Mouse (Mus musculus) spleen, adult 2 months (tissue): ENCODE measurements around the gene Lgals4. TPM values are rescaled to one million over a fixed set of nuclear protein-coding genes. Genes with fewer than 3 reads are reported as not detected.

Source experiments
- DNase-seq, 2 experiments: peaks; one replicate each; pipeline versions ENCODE4 v3.0.0 to v3.0.0-alpha.2; 2012 to 2021; ENCODE audit warnings: low spot score in 2 of 2, low read depth in 1 of 2
- H3K27ac ChIP-seq: fragments of 200-500 bp; 2 replicates; pipeline ENCODE4 v1.5.1; 2012; ENCODE audit warnings: low read length, inconsistent platforms; ENCODE audit not compliant: insufficient read depth
- H3K27me3 ChIP-seq: fragments of 200-500 bp; 2 replicates; pipeline ENCODE4 v1.6.1; 2012; ENCODE audit warnings: mild to moderate bottlenecking, moderate library complexity, low read length, inconsistent platforms; ENCODE audit not compliant: control insufficient read depth, insufficient read depth
- H3K36me3 ChIP-seq: fragments of 200-500 bp; 2 replicates; pipeline ENCODE4 v1.6.1; 2012; ENCODE audit warnings: mild to moderate bottlenecking, low read length, inconsistent platforms; ENCODE audit not compliant: control insufficient read depth, insufficient read depth
- H3K4me1 ChIP-seq: fragments of 200-500 bp; 2 replicates; pipeline ENCODE4 v1.6.1; 2011; ENCODE audit warnings: inconsistent platforms; ENCODE audit not compliant: control insufficient read depth, insufficient read depth, insufficient read length
- H3K4me3 ChIP-seq: fragments of 200-500 bp; 2 replicates; pipeline ENCODE4 v1.5.1; 2011; ENCODE audit warnings: mild to moderate bottlenecking, inconsistent platforms; ENCODE audit not compliant: insufficient read depth, insufficient read length; ENCODE audit errors: extremely low read depth
- CTCF ChIP-seq: fragments of 200-500 bp; IDR thresholded peaks from 2 replicates; pipeline ENCODE4 v1.5.1; 2011; ENCODE audit warnings: mild to moderate bottlenecking, inconsistent platforms; ENCODE audit not compliant: insufficient read depth, insufficient read length, insufficient replicate concordance; ENCODE audit errors: extremely low read depth
- POLR2A ChIP-seq: fragments of 200-500 bp; IDR thresholded peaks from 2 replicates; pipeline ENCODE4 v1.6.1; 2011; ENCODE audit warnings: low read depth, low read length, inconsistent platforms
- WGBS: fragments of 180-500 bp; shearing (Covaris S2); methylation state at CpG from one replicate; pipeline ENCODE4 v1.1.7; 2018; 5-methylcytosine and 5-hydroxymethylcytosine counted together
- polyA plus RNA-seq: library from polyadenylated mRNA; depleted of rRNA; stranded (reverse); fragments of >200 nt; gene quantifications from 2 replicates; pipeline ENCODE4 v1.2.3, GENCODE M21; 2012

Gene Lgals4
- polyA plus RNA-seq, 1 experiment, result 13.3 TPM

- H3K27me3 ChIP-seq, result no peaks in the 10 kb centered on the region
- WGBS, result 83% methylated on average over 10 of the region's 10 CpGs
- peaks cover 81% of the 10 kb centered on the region for H3K36me3 ChIP-seq
- no peak for DNase-seq
- no peak overlapping the region for H3K4me3 ChIP-seq
- H3K4me1 ChIP-seq, result peaks cover 35% of the 10 kb centered on the region; the same call in 1 of the 2 replicates
- TF ChIP-seq CTCF, result no peak
- TF ChIP-seq POLR2A, result no peak
- peak overlapping the region; percentile 8; the same call in 1 of the 2 replicates for H3K27ac ChIP-seq
Measured at GRCm38 (mm10) chr7:28816920-28817319, 16.7 kb upstream of the Lgals4 start.

GRCm38 (mm10) chr7:28817524-28817923, 16.1 kb upstream of the Lgals4 start:
- no peak for TF ChIP-seq POLR2A
- no peak for TF ChIP-seq CTCF
- Histone ChIP-seq H3K4me3 (no peak overlapping the region), H3K36me3 (peaks cover 82% of the 10 kb centered on the region), H3K4me1 (peaks cover 30% of the 10 kb centered on the region; the same call in 1 of the 2 replicates), H3K27me3 (no peaks in the 10 kb centered on the region), H3K27ac (no peak overlapping the region)
- WGBS, result 79% methylated on average over 6 of the region's 6 CpGs
- no peak for DNase-seq

GRCm38 (mm10) chr7:28817957-28818356, 15.7 kb upstream of the Lgals4 start:
- Histone ChIP-seq H3K27ac (no peak overlapping the region), H3K27me3 (no peaks in the 10 kb centered on the region), H3K4me3 (no peak overlapping the region), H3K36me3 (peaks cover 83% of the 10 kb centered on the region), H3K4me1 (peaks cover 28% of the 10 kb centered on the region; the same call in 1 of the 2 replicates)
- no peak for DNase-seq
- WGBS, result 94% methylated on average over 4 of the region's 4 CpGs
- no peak for TF ChIP-seq POLR2A
- TF ChIP-seq CTCF, result no peak

- Histone ChIP-seq H3K4me3 (no peak overlapping the region), H3K27ac (no peak overlapping the region), H3K36me3 (peaks cover 78% of the 10 kb centered on the region), H3K27me3 (no peaks in the 10 kb centered on the region), H3K4me1 (peaks cover 28% of the 10 kb centered on the region; the same call in 1 of the 2 replicates)
- WGBS, result 90% methylated on average over 18 of the region's 18 CpGs
- TF ChIP-seq POLR2A (no peak), CTCF (no peak)
- no peak for DNase-seq
Measured at GRCm38 (mm10) chr7:28818436-28818835, 15.2 kb upstream of the Lgals4 start.

GRCm38 (mm10) chr7:28818861-28819452, 14.7 kb upstream of the Lgals4 start:
- DNase-seq, result no peak
- Histone ChIP-seq H3K4me1 (peaks cover 28% of the 10 kb centered on the region; the same call in 1 of the 2 replicates), H3K4me3 (no peak overlapping the region), H3K27ac (no peak overlapping the region), H3K27me3 (no peaks in the 10 kb centered on the region), H3K36me3 (peaks cover 73% of the 10 kb centered on the region)
- TF ChIP-seq CTCF (no peak), POLR2A (no peak)
- 83% methylated on average over 4 of the region's 4 CpGs for WGBS

- no peak for TF ChIP-seq CTCF
- TF ChIP-seq POLR2A, result no peak
- Histone ChIP-seq H3K4me1 (peaks cover 28% of the 10 kb centered on the region; the same call in 1 of the 2 replicates), H3K36me3 (peaks cover 68% of the 10 kb centered on the region), H3K27me3 (no peaks in the 10 kb centered on the region), H3K4me3 (no peak overlapping the region), H3K27ac (no peak overlapping the region)
- DNase-seq, result no peak
- 71% methylated on average over 4 of the region's 4 CpGs for WGBS
Measured at GRCm38 (mm10) chr7:28819571-28819970, 14.1 kb upstream of the Lgals4 start.

- no peak for TF ChIP-seq CTCF
Measured at GRCm38 (mm10) chr7:28820358-28821260, 13.0 kb upstream of the Lgals4 start.

More at GRCm38 (mm10) chr7:28820358-28821260, 13.0 kb upstream of the Lgals4 start:
- H3K4me1 ChIP-seq, result peaks cover 24% of the 10 kb centered on the region; the same call in 1 of the 2 replicates
- no peaks in the 10 kb centered on the region for H3K27me3 ChIP-seq
- WGBS, result 40% methylated on average over 12 of the region's 12 CpGs
- no peak for DNase-seq
- H3K4me3 ChIP-seq, result no peak overlapping the region
- H3K36me3 ChIP-seq, result peaks cover 58% of the 10 kb centered on the region
- H3K27ac ChIP-seq, result peak overlapping the region; percentile 36
